Mouse (Mus musculus): ENCODE measurements at regions not wholly inside any gene's neighbourhood (a gene's known extent, or its start where the extent isn't known, plus 50 kb on each side); places are given as distances from the start of the nearest gene placed in this dataset.

- Histone ChIP-seq H3K79me2 (replicated peaks; ENCODE audit: control insufficient read depth, extremely low read depth, insufficient read depth, poor library complexity, severe bottlenecking) (no peaks in the 10 kb centered on the region), H3K27me3 (replicated peaks) (no peaks in the 10 kb centered on the region), H3K4me3 (replicated peaks in 1 of 3; ENCODE audit: low read depth in 2 of 3, low read length in 2 of 3, poor library complexity in 1 of 3) (no peak overlapping the region), H3K9ac (ENCODE audit: insufficient read depth, low read depth) (no peak overlapping the region), H3K4me2 (ENCODE audit: insufficient read depth, low read depth, poor library complexity, severe bottlenecking) (no peak overlapping the region), H3K4me1 (ENCODE audit: control insufficient read depth in 1 of 2, insufficient read depth in 2 of 2) (no peaks in the 10 kb centered on the region), H3K9me3 (replicated peaks; ENCODE audit: low read length) (no peaks in the 10 kb centered on the region), H3K36me3 (replicated peaks in 1 of 2; ENCODE audit: control insufficient read depth in 1 of 2, insufficient read depth in 1 of 2, low read length in 1 of 2) (no peaks in the 10 kb centered on the region), H3K27ac (ENCODE audit: insufficient read depth, low read depth) (no peak overlapping the region)
- no peak for TF ChIP-seq CHD1 (IDR thresholded peaks at IDR 0.05; ENCODE audit: low read depth, low read length)
- TF ChIP-seq MYC (IDR thresholded peaks at IDR 0.05; ENCODE audit: low read depth, low read length), result no peak
- TF ChIP-seq MAFK (IDR thresholded peaks at IDR 0.05; ENCODE audit: insufficient replicate concordance, low read length), result no peak
- TF ChIP-seq USF1 (IDR thresholded peaks at IDR 0.05; ENCODE audit: low read depth, low read length), result no peak
- no peak for TF ChIP-seq ETS1 (conservative IDR thresholded peaks at IDR 0.05; ENCODE audit: low read depth, low read length)
- TF ChIP-seq JUN (IDR thresholded peaks at IDR 0.05; ENCODE audit: insufficient read depth, low read depth, low read length), result no peak
- TF ChIP-seq KAT2A (IDR thresholded peaks at IDR 0.05; ENCODE audit: insufficient replicate concordance, low read length), result no peak
- TF ChIP-seq ZKSCAN1 (IDR thresholded peaks at IDR 0.05; ENCODE audit: borderline replicate concordance, low read depth, low read length), result no peak
- TF ChIP-seq IRF4 (IDR thresholded peaks at IDR 0.05; ENCODE audit: low read depth, low read length), result no peak
- TF ChIP-seq E2F4 (IDR thresholded peaks at IDR 0.05; ENCODE audit: insufficient replicate concordance, low read depth, low read length), result no peak
- no peak for TF ChIP-seq ZC3H11A (IDR thresholded peaks at IDR 0.05; ENCODE audit: low read depth, low read length)
- TF ChIP-seq NRF1 (IDR thresholded peaks at IDR 0.05; ENCODE audit: low read depth, low read length), result no peak
- TF ChIP-seq UBTF (IDR thresholded peaks at IDR 0.05; ENCODE audit: low read depth, low read length), result no peak
- TF ChIP-seq JUND (conservative IDR thresholded peaks at IDR 0.05; ENCODE audit: low read depth, low read length), result no peak
- no peak for TF ChIP-seq TCF12 (IDR thresholded peaks at IDR 0.05; ENCODE audit: low read depth, low read length)
- TF ChIP-seq MAX (IDR thresholded peaks at IDR 0.05; ENCODE audit: low read length), result no peak
- DNase-seq (ENCODE audit: extremely low read depth), result no peak
- in situ Hi-C loops (cut with MboI; ENCODE audit: low pct_ligation_motif_present, low pct_unique_long_range_greater_than_20kb, low sequenced_read_pairs), result no loop called here
- dilution Hi-C loops (cut with MboI; ENCODE audit: extremely low pct_ligation_motif_present, extremely low pct_unique_long_range_greater_than_20kb, low sequenced_read_pairs), result no loop called here
These were observed 89.7 kb upstream of the Frmd4a start for GRCm38 (mm10) chr2:3927853-3928252.

DNA sequence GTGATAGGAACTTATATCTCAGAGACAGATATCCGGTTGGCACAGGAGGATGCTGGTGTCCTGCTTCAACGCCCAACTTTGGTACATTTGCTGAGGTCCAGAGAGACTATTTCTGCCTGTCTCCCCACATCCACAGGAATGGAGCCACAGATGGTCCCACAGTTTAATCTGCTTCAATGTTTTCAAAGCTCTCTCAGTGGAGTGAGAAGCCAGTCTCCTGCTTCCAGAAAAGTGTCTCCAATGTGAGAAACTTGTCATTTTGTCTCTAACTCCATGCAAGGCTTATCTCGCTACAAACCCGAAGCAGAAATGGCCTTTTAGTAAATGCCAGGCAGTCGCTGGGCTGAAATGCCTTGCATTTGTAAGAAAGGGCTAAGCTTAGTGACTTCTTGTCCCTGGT is 86.9 kb upstream of the Frmd4a start:
- H3K9ac ChIP-seq (ENCODE audit: insufficient read depth, low read depth), result no peak overlapping the region
- no peaks in the 10 kb centered on the region for H3K79me2 ChIP-seq (replicated peaks; ENCODE audit: control insufficient read depth, extremely low read depth, insufficient read depth, poor library complexity, severe bottlenecking)
- H3K9me3 ChIP-seq (replicated peaks; ENCODE audit: low read length), result no peaks in the 10 kb centered on the region
- TF ChIP-seq CTCF (conservative IDR thresholded peaks at IDR 0.05 in 1 of 2, IDR thresholded peaks at IDR 0.05 in 1 of 2; ENCODE audit: low read depth in 2 of 2, low read length in 2 of 2) (no peak), HCFC1 (IDR thresholded peaks at IDR 0.05; ENCODE audit: low read depth, low read length) (no peak), ZMIZ1 (IDR thresholded peaks at IDR 0.05; ENCODE audit: low read depth, low read length) (no peak), USF1 (IDR thresholded peaks at IDR 0.05; ENCODE audit: low read depth, low read length) (no peak)
- no peaks in the 10 kb centered on the region for H3K27me3 ChIP-seq (replicated peaks)
- no peak overlapping the region for H3K4me3 ChIP-seq (replicated peaks in 1 of 3; ENCODE audit: low read depth in 2 of 3, low read length in 2 of 3, poor library complexity in 1 of 3)
- in situ Hi-C loops (cut with MboI; ENCODE audit: low pct_ligation_motif_present, low pct_unique_long_range_greater_than_20kb, low sequenced_read_pairs), result no loop called here
- no peak overlapping the region for H3K27ac ChIP-seq (ENCODE audit: insufficient read depth, low read depth)
- no peak for DNase-seq (ENCODE audit: extremely low read depth)
- no peak overlapping the region for H3K4me2 ChIP-seq (ENCODE audit: insufficient read depth, low read depth, poor library complexity, severe bottlenecking)
- no peaks in the 10 kb centered on the region for H3K4me1 ChIP-seq (ENCODE audit: control insufficient read depth in 1 of 2, insufficient read depth in 2 of 2)
- H3K36me3 ChIP-seq (replicated peaks in 1 of 2; ENCODE audit: control insufficient read depth in 1 of 2, insufficient read depth in 1 of 2, low read length in 1 of 2), result no peaks in the 10 kb centered on the region
- dilution Hi-C loops (cut with MboI; ENCODE audit: extremely low pct_ligation_motif_present, extremely low pct_unique_long_range_greater_than_20kb, low sequenced_read_pairs), result no loop called here

Data from CH12.LX (cell line).